Mouse (Mus musculus) R1 (cell line): ENCODE results near the gene Mtch1.
A peak's percentile ranks its signal among the peaks of the same experiment; 100 is the strongest.

Source experiments
- DNase-seq: peaks from one replicate; pipeline ENCODE4 v3.0.0-alpha.2; 2018; ENCODE audit warnings: low read depth, low spot score

Mtch1 gene

GRCm38 (mm10) chr17:29361982-29362691 lies 14.4 kb upstream of the Mtch1 start:
- peak; percentile 54 for DNase-seq

- DNase-seq: peak; percentile 77
Measured at GRCm38 (mm10) chr17:29360761-29361221, 13.1 kb upstream of the Mtch1 start, which contains the start of gene Fgd2. Fgd2 (plus strand) TSS chr17:29360914.

- DNase-seq: no peak
Measured at GRCm38 (mm10) chr17:29358928-29359327, 11.2 kb upstream of the Mtch1 start.

GRCm38 (mm10) chr17:29356882-29357281 lies 9.1 kb upstream of the Mtch1 start:
- DNase-seq: no peak

GRCm38 (mm10) chr17:29356479-29356856 lies 8.7 kb upstream of the Mtch1 start:
- peak; percentile 88 for DNase-seq

- DNase-seq: no peak
Measured at GRCm38 (mm10) chr17:29355841-29356478, 8.2 kb upstream of the Mtch1 start.

GRCm38 (mm10) chr17:29355461-29355840 lies 7.7 kb upstream of the Mtch1 start:
- no peak for DNase-seq

- peak; percentile 94 for DNase-seq
Measured at GRCm38 (mm10) chr17:29351056-29351455, 3.3 kb upstream of the Mtch1 start.

GRCm38 (mm10) chr17:29348996-29349395 lies 1.3 kb upstream of the Mtch1 start:
- no peak for DNase-seq

GRCm38 (mm10) chr17:29347126-29347644 lies 549 bp downstream of the Mtch1 start:
- peak; percentile 43 for DNase-seq

- peak; percentile 46 for DNase-seq
Measured at GRCm38 (mm10) chr17:29346496-29347125, 1.1 kb downstream of the Mtch1 start.

GRCm38 (mm10) chr17:29345272-29345671 lies 2.5 kb downstream of the Mtch1 start:
- DNase-seq: no peak

GRCm38 (mm10) chr17:29343241-29343640 lies 4.5 kb downstream of the Mtch1 start:
- DNase-seq: no peak

- no peak for DNase-seq
Measured at GRCm38 (mm10) chr17:29342010-29342910, 5.5 kb downstream of the Mtch1 start.

GRCm38 (mm10) chr17:29341591-29342003 lies 6.1 kb downstream of the Mtch1 start:
- peak; percentile 71 for DNase-seq

- no peak for DNase-seq
Measured at GRCm38 (mm10) chr17:29340406-29341261, 7.1 kb downstream of the Mtch1 start.

- no peak for DNase-seq
Measured at GRCm38 (mm10) chr17:29339170-29339768, 8.5 kb downstream of the Mtch1 start.

- DNase-seq: no peak
Measured at GRCm38 (mm10) chr17:29337979-29338823, 9.5 kb downstream of the Mtch1 start.
